Mouse (Mus musculus): ENCODE measurements around the gene Srcap.

GRCm38 (mm10) chr7:127511808-127512230, at the start of gene Srcap:
- TF ChIP-seq CTCF (IDR thresholded peaks at IDR 0.05; ENCODE audit: low read depth, low read length) (no peak), POLR2A (IDR thresholded peaks at IDR 0.05; ENCODE audit: insufficient read depth, low read length) (peak; percentile 83)
